Mouse (Mus musculus) lung, postnatal 25 days (tissue): ENCODE measurements at regions not wholly inside any gene's neighbourhood (a gene's known extent, or its start where the extent isn't known, plus 50 kb on each side); places are given as distances from the start of the nearest gene placed in this dataset.

Source experiments
- DNase-seq: peaks from one replicate; pipeline ENCODE4 v3.0.0; 2022; ENCODE audit warnings: low spot score

DNA sequence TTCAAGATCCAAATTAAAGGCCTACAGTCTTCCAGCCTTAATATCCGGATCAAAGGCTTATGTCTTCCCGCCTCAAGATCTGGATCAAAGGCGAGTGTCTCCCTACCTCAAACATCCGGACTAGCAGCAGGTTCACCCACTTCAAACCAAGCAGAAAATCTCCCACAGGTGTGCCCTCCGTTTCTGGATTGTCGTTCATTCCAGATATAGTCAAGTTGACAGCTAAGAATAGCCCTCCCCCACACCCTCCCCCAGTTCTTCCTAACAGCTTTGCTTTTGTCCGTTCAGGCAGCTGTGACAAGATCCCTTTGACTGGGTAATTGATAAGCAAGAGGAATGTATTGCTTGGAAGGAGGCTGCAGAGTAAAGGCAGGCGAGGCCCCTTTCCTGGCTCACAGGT is 118.3 kb upstream of the Serp2 start:
- no peak for DNase-seq

DNA sequence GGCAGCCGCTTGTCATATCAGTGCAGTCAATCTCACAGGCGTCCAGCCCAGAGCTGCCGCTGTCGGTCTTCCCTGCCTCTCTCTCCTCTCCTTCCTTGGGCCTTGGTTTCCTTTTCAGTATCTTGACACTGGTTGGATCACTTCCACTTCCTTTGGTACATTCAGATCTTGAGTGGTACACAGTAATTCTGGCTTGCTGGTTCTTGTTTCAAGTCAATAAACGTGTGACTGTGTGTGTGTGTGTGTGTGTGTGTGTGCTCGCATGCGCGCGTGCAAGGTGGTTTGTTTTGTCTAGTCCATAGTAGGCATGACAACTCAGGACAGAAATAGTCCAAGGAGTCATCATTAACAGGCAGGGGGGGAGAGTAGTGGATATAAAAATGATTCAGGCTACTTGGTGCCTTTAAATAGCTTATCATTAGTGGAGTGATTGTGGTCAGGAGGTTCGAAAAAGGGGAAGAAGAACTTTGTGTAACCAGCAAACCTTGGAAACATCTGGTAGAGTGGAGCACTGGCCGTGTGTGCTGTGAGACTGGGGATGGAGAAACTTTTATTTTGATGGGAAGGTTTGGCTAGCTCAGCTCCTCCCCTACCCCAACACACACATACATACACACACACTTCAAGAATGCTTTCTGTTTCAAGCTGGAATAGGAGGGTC is 117.1 kb upstream of the Serp2 start:
- peak; percentile 73 for DNase-seq

- no peak for DNase-seq
Observed at GRCm38 (mm10) chr14:76672899-76673298, 116.2 kb upstream of the Serp2 start.

DNA sequence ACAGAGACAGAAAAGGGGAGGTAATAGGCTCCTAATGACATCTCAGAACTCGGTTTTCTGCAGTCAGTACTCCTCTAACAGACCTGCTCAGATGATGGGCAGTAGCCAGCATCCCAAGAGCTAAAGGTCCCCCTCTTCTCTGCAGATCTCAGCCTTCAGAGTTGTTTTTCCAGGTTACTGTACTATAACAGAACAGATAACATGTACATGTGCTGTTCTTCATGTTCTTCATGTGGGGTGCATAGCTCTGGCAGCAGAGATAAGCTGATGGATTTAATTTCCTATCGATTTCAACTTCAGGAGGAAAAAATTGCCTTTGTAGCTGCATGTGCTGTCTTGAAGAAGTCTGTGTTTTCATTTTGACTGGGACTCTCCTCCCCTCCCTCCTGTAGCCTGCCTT is 115.8 kb upstream of the Serp2 start:
- DNase-seq = no peak

GRCm38 (mm10) chr14:76671023-76671422 is 114.3 kb upstream of the Serp2 start:
- DNase-seq = no peak

DNA sequence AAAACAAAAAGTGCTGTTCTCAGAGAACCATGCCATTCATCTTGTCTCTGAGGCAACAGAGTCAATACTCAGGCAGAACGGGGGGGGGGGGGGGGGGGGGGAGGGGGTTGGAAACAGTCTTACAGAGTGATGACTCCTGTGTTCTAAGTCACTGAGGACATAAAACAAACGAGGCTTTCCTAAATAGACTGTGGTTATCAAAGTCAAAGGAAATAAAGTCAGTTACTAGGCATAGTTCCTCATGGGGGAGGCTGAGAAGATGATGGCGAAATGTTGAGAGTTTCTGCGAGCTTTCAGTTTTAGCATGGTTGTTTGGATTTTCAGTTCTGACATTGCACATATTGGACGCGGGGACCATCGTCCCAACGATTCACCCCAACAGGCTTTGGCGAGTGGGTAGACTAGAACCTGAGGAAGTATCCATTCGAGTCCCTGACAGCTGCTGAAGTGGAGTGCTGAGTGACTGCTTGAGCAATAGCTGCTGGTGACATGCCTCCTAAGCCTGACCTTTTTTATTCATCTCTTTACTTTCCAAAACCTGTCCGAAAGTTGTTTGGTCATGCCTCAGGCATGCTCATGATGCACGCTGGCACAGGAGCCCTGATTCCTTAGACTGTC is 109.2 kb upstream of the Serp2 start:
- DNase-seq = no peak

DNA sequence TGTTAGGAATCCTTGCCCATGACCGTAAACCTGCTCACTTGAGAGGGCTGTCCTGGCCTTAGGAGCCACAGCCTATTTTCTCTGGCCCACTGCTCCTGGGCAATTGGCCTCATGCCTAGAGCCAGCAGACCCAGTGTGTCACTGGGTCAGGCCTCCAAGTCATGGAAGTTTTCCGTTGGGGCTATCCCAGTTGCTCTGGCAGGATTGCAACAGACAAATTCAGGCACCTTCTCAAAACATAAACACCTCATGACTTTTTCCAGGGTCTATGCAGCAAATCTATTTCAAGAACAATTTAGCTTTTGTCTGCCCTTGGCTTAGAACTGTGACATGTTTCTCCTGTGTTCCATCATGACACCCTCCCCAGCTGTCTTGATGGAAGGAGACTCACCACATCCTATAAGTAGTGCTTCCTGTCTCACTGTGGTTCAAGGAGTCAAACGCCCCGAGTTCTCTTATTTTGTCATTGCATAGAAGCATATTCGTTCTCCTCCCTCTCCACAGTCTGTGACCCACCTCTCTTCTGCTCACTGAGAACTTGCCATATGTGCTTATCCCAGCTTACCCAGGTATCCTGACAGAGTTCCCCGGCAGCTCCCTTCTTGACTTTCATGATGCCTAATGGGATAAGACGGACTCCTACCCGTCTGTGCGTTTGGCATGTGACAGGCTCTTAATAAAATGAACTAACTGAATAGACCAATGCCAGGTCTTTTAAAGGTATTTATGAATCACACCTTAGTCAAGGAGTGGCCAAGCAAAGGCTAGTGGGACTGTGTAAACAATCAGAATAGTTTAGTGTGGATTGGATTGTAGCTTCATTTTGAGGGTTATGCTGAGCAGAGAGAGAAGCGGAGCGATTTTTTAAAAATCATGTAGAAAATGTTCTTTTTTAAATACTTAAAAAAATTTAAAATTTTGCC is 108.2 kb upstream of the Serp2 start:
- no peak for DNase-seq

DNA sequence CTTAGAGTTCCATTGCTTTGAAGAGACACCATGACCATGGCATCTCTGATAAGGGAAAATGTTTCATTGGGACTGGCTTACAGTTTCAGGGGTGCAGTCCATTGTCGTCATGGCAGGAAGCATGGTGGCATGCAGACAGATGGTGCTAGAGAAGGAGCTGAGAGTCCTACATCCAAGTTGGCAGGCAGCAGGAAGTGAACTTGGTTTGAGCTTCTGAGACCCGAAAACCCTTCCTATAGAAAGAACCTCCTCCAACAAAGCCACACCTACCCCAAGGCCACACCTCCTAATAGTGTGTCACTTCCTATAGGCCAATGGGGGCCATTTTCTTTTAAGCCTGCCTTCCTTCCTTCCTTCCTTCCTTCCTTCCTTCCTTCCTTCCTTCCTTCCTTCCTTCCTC is 107.1 kb upstream of the Serp2 start:
- DNase-seq = no peak

GRCm38 (mm10) chr14:76662871-76663270 is 106.2 kb upstream of the Serp2 start:
- peak; percentile 55 for DNase-seq

GRCm38 (mm10) chr14:76660906-76661305 is 104.2 kb upstream of the Serp2 start:
- no peak for DNase-seq

DNA sequence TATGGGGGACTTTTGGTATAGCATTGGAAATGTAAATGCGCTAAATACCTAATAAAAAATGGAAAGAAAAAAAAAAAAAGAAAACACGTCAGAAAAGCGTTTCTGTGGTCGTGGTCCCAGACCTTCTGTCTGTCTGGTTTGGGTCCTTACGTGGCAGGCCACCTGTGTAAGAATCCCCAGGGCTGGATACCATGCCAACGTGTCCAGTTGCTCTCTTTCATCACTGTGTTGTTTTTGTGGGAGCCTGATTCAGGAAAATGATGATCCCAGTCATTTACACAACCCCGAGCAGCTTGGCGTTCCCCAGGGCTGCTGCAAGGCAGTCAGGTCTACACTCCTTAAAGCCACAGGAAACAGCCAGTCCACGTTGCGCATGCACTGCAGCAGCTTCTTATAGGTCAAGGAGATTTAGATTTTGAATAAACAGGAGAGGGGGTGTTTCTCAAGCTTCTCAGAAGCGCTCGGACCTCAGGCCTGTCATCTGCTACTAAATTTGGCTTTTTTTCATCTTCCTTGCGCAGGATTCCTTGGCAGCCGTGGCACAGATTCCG is 102.3 kb upstream of the Serp2 start:
- DNase-seq = no peak

- DNase-seq = peak; percentile 63
Observed at GRCm38 (mm10) chr14:76657784-76658610, 101.3 kb upstream of the Serp2 start.

DNA sequence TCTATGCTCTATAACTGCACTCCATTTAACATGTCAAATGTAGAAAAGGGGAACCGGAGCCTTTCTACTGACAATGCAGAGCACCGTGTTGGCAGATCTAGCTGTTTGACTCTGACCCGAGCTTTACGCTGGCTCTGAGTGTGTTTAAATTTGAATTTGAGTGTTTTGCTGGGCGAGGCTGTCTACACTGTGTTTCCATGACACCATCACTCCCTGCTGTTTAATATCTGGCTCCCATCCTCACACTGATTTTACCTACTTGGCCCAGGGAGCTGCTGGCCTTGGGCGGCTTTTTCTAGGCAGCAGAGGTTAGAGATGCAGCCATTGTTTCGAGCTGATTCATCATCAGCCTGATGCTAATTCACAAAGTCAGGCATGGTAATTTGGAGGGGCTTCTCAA is 100.7 kb upstream of the Serp2 start:
- no peak for DNase-seq

- DNase-seq = no peak
Observed at GRCm38 (mm10) chr14:76652356-76653126, 95.9 kb upstream of the Serp2 start.

- no peak for DNase-seq
Observed at GRCm38 (mm10) chr14:76651096-76651495, 94.4 kb upstream of the Serp2 start.

DNA sequence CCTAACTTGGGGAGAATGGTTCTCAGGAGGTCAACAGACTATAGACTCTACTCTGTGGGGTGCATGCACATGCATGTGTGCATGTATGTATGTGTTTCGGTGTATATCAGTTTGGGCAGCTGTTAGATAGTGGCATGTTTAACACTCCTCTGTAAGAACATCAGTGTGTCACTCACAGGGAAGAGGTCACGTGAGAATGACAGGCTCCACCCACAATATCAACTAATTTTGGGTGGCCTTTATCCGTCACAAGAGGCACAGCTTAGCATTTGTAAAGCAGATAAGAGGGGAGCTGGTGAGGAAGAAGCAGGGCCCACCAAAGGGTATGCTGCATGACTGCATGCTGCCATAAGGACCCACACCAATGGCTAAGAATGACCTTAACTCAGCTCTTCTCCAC is 93.2 kb upstream of the Serp2 start:
- no peak for DNase-seq

DNA sequence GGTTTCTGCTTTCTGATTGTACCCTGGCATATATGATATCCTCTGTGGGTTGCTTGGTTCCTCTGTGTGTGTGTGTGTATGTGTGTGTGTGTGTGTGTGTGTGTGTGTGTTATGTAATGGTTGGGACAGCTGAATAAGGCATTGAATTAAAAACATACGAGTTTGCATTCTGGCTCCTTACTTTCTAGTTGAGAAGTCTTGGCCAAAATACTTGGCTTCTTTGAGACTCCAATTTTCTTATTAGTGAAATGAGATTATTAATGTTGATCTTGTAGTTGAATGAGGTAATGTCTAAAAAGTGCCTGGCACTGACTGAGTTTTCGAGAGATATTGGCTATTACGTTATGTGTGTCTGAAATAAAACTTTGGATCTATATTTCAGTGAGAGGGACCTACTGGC is 88.0 kb upstream of the Serp2 start:
- no peak for DNase-seq

- DNase-seq = no peak
Observed at GRCm38 (mm10) chr14:76641752-76642529, 85.3 kb upstream of the Serp2 start.

DNA sequence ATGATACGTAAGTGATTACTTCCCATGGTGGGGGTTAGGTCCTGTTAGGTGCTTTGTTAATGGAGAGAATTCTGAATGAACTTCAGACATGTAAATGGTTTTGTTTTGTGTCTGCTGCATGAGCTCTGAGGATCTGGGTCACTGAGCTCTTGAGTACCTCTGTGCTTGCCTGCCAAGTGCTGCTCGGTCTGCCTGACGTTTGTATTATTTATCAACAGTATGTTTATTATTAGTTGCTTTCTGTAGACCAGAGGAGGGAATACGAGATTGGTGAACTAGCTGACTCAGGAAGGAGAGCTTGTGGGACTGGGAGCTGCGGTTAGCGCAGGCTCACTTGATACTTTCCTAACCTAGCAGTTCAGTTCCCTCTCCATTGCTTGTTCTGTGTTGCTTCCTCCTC is 76.5 kb upstream of the Serp2 start:
- no peak for DNase-seq

DNA sequence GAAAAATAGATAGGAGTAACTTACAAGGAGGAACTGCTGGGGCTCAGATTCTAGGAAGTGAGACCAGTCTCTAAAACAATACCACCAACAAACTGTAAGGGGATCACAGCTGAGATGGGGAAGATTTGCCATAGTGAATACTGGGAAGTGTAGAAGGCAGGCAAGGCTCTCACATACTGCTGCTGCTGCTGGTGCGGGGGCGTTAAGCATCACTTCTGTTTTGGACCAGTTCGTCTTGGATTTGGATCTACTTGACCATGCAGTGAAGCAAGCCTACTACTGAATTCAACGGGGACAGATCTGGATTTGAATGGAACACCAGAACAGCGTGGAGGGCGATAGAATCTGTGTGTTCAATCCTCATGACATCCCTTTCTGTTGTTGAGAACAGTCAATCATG is 76.1 kb upstream of the Serp2 start:
- no peak for DNase-seq
